Mouse (Mus musculus) E14TG2a.4 (cell line): ENCODE measurements around the gene Bcas3.

Experiments used
- CTCF ChIP-seq: conservative IDR thresholded peaks from 2 replicates; pipeline ENCODE4 v1.5.1; 2014; ENCODE audit warnings: low read length
- NANOG ChIP-seq: IDR thresholded peaks from 2 replicates; pipeline ENCODE4 v1.6.1; 2014; ENCODE audit warnings: borderline replicate concordance, low read length, mixed read lengths
- POU5F1 ChIP-seq: IDR thresholded peaks from 2 replicates; pipeline ENCODE4 v1.6.1; 2014; ENCODE audit warnings: low read length, borderline replicate concordance

GRCm38 (mm10) chr11:85807353-85807752 is 454.4 kb downstream of the Bcas3 start:
- TF ChIP-seq CTCF (no peak), NANOG (no peak), POU5F1 (no peak)
